Mouse (Mus musculus): Measurements from ENCODE around the gene Add2. TPM values are rescaled to one million over a fixed set of nuclear protein-coding genes. Genes with fewer than 3 reads are reported as not detected.

Add2 gene
- polyA plus RNA-seq, 1 experiment from 2014 or later, result 64.5 TPM

DNA sequence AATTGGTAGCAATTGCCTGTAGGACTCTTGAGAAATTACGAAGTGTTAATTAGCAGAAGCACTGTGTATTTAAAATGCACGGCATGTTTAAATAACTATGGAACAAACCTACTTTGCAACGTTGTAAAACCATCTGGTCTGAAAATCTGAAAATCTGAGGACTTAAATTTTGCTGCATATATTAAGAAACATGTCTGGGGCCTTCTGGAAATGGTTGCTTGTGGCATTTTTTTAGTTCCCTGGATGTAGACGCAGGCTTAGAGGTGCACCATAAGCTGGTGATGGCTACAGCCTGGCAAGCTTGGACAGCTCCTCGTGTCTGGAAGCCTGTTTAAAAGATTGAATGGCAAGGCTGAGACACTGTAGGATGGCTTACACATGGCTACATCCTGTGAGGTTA, 40.5 kb downstream of the Add2 start:
- no peak overlapping the region for H3K4me2 ChIP-seq
- no peaks in the 10 kb centered on the region for H3K27me3 ChIP-seq (ENCODE audit: control insufficient read depth, insufficient read depth, low read length)
- no peak overlapping the region for H3K4me3 ChIP-seq (ENCODE audit: low read depth, low read length)
- peaks cover 22% of the 10 kb centered on the region for H3K4me1 ChIP-seq (ENCODE audit: control insufficient read depth, insufficient read depth, low read length)
- no peak overlapping the region for H3K9ac ChIP-seq (ENCODE audit: low read length)
- H3K27ac ChIP-seq (ENCODE audit: low read depth, low read length), result no peak overlapping the region
- 76% methylated on average over 5 of the region's 5 CpGs for WGBS
- no peaks in the 10 kb centered on the region for H3K36me3 ChIP-seq (ENCODE audit: control insufficient read depth, insufficient read depth, low read length)
- no peaks in the 10 kb centered on the region for H3K9me3 ChIP-seq (ENCODE audit: control insufficient read depth, low read length)
- no peak for DNase-seq (ENCODE audit: low spot score, missing footprints)
- ATAC-seq (ENCODE audit: low FRiP score), result no peak

DNA sequence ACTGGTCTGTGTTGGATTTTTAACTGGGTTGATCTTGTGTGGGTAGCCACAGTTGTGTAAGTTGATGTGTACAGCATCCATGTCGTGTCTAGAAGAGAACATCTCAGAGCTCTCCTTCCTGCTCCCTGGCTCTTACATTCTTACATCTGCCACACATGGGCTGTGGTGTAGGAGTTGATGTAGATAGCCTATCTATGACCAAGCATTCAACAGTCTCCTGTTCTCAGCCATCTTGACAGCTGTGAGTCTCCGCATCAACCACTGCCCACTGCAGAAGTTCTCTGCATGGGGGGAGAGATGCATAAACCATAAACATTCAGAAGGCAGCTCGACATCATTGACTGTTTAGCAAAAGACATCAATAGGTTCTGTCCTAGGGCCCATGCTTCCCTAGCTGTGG, 41.4 kb downstream of the Add2 start:
- no peaks in the 10 kb centered on the region for H3K36me3 ChIP-seq (ENCODE audit: control insufficient read depth, insufficient read depth, low read length)
- 88% methylated on average over 3 of the region's 3 CpGs for WGBS
- no peaks in the 10 kb centered on the region for H3K27me3 ChIP-seq (ENCODE audit: control insufficient read depth, insufficient read depth, low read length)
- H3K27ac ChIP-seq (ENCODE audit: low read depth, low read length), result no peak overlapping the region
- H3K4me1 ChIP-seq (ENCODE audit: control insufficient read depth, insufficient read depth, low read length), result peaks cover 14% of the 10 kb centered on the region
- no peaks in the 10 kb centered on the region for H3K9me3 ChIP-seq (ENCODE audit: control insufficient read depth, low read length)
- no peak overlapping the region for H3K9ac ChIP-seq (ENCODE audit: low read length)
- H3K4me2 ChIP-seq, result no peak overlapping the region
- ATAC-seq (ENCODE audit: low FRiP score) (no peak), DNase-seq (ENCODE audit: low spot score, missing footprints) (no peak)
- no peak overlapping the region for H3K4me3 ChIP-seq (ENCODE audit: low read depth, low read length)

DNA sequence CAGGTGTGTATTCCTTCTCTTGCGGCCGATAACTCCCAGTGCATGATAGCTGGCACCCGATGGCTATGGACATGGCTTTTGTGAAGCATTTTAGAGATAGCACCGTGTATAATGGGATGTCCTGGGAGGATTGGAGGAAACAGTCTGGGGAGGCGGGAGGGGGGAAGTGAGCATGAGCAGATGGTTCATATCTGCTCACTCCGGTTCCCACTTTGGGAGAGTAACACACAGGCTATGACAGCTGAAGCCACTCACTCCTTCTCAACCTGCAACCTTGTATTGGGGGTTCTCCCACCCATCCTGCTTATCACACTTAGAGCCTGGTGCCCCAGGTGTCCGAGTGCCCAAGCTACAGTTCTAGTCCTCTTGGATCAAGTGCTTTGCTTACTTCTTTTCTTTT, 41.8 kb downstream of the Add2 start:
- H3K9ac ChIP-seq (ENCODE audit: low read length), result no peak overlapping the region
- H3K4me2 ChIP-seq, result no peak overlapping the region
- no peak overlapping the region for H3K4me3 ChIP-seq (ENCODE audit: low read depth, low read length)
- ATAC-seq (ENCODE audit: low FRiP score) (no peak), DNase-seq (ENCODE audit: low spot score, missing footprints) (no peak)
- WGBS, result 88% methylated on average over 7 of the region's 7 CpGs
- H3K4me1 ChIP-seq (ENCODE audit: control insufficient read depth, insufficient read depth, low read length), result peaks cover 10% of the 10 kb centered on the region
- H3K27ac ChIP-seq (ENCODE audit: low read depth, low read length), result no peak overlapping the region
- H3K27me3 ChIP-seq (ENCODE audit: control insufficient read depth, insufficient read depth, low read length), result no peaks in the 10 kb centered on the region
- H3K36me3 ChIP-seq (ENCODE audit: control insufficient read depth, insufficient read depth, low read length), result no peaks in the 10 kb centered on the region
- no peaks in the 10 kb centered on the region for H3K9me3 ChIP-seq (ENCODE audit: control insufficient read depth, low read length)

DNA sequence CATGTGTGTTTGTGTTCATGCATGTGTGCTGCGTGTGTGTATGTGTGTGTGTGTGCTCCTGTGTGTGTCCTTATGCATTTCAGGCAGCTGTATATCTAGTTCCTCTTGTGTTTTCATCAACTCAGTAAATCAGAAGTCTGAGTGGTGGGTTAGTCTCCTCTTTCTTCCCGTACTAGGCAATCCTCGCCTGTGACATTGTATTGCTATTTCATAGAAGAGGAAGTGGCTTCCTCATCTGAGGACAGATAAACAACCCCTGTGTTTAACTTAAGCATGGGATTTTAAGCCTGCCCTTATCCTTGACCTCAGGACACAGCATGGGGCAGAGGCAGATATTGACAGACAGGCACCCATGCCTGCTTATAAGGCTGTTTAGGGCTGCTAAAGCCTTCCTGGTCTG, 45.4 kb downstream of the Add2 start:
- H3K4me2 ChIP-seq, result no peak overlapping the region
- no peak overlapping the region for H3K27ac ChIP-seq (ENCODE audit: low read depth, low read length)
- H3K27me3 ChIP-seq (ENCODE audit: control insufficient read depth, insufficient read depth, low read length), result no peaks in the 10 kb centered on the region
- H3K4me1 ChIP-seq (ENCODE audit: control insufficient read depth, insufficient read depth, low read length), result no peaks in the 10 kb centered on the region
- no peak for DNase-seq (ENCODE audit: low spot score, missing footprints)
- no peak overlapping the region for H3K9ac ChIP-seq (ENCODE audit: low read length)
- no peak overlapping the region for H3K4me3 ChIP-seq (ENCODE audit: low read depth, low read length)
- H3K36me3 ChIP-seq (ENCODE audit: control insufficient read depth, insufficient read depth, low read length), result no peaks in the 10 kb centered on the region
- no peak for ATAC-seq (ENCODE audit: low FRiP score)
- no peaks in the 10 kb centered on the region for H3K9me3 ChIP-seq (ENCODE audit: control insufficient read depth, low read length)
- 84% methylated on average over 3 of the region's 3 CpGs for WGBS

DNA sequence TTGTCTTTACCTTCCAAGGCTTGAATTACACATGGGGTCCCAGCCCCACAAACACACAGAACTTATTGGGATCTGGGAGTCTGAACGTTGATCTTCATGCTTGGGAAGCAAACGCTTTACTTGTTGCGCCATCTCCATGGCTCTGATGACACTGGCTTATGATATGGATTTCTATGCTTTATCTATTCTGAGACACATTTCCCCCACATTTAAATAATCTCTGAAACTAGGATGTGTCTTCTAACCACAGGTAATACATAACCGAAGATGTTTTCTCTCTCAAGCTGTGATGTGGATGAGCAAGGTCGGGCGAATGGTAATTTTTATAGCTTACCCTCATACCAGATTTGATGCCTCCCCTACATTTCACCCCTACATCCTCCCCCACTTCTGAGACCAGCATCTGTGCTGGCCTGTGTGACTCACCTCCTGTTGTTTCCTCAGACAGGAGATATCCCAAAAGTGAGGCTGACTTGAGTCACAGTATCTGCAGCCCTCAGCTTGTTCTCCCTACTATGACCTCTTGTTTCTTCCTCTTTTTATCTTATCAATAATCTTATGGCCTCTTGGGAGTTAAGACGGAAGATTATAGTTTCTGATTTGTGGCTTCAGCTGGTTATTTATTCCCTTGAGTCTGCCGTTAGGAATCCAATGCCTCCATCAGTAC, 46.2 kb downstream of the Add2 start:
- Histone ChIP-seq H3K9me3 (ENCODE audit: control insufficient read depth, low read length) (no peaks in the 10 kb centered on the region), H3K9ac (ENCODE audit: low read length) (no peak overlapping the region), H3K4me2 (no peak overlapping the region), H3K4me1 (ENCODE audit: control insufficient read depth, insufficient read depth, low read length) (no peaks in the 10 kb centered on the region), H3K4me3 (ENCODE audit: low read depth, low read length) (no peak overlapping the region), H3K27ac (ENCODE audit: low read depth, low read length) (no peak overlapping the region), H3K36me3 (ENCODE audit: control insufficient read depth, insufficient read depth, low read length) (no peaks in the 10 kb centered on the region), H3K27me3 (ENCODE audit: control insufficient read depth, insufficient read depth, low read length) (no peaks in the 10 kb centered on the region)
- no peak for DNase-seq (ENCODE audit: low spot score, missing footprints)
- 88% methylated on average over 8 of the region's 8 CpGs for WGBS
- no peak for ATAC-seq (ENCODE audit: low FRiP score)

DNA sequence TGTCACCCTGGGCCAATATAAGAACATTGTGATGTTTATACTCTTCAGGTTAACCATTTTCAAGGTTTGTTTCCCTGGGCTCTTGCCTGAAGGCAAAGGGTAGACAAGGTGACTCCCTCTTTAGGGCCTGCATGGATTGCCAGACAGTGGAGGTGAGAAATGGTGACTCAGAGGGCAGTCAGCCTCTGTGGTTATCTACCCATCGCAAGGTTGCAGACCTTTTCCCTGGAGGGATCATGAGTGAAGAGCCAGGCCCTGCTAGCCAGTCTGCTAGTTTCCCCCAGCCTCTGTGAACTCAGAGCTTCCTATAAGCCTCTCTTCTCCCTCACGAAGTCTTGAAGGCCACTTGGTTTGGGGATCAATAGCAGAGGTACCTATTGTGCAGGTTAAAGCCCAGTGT, 48.0 kb downstream of the Add2 start:
- WGBS, result 83% methylated on average over 2 of the region's 2 CpGs

DNA sequence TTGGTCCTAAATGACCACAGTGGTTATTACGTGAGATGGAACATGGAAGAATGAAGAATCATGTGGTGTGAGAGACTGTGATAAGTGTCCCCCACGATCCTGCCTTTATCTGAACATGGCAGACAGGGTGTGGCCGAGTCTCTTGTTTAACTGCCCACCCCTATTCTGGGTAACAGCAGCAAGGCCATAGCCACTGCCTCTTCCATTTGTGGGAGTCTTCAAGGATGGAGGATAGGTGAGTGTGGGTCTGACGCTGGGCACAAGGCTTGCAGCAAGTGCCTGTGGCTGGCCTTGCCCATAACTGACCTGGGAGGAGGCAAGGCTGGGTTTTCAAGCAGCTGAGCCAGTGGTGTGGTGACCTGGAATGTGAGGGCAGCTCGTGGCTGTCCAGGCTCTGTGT, 49.4 kb downstream of the Add2 start:
- ATAC-seq (ENCODE audit: low FRiP score), result no peak
- Histone ChIP-seq H3K4me3 (ENCODE audit: low read depth, low read length) (no peak overlapping the region), H3K9me3 (ENCODE audit: control insufficient read depth, low read length) (no peaks in the 10 kb centered on the region), H3K4me2 (no peak overlapping the region), H3K36me3 (ENCODE audit: control insufficient read depth, insufficient read depth, low read length) (no peaks in the 10 kb centered on the region), H3K4me1 (ENCODE audit: control insufficient read depth, insufficient read depth, low read length) (peaks cover 2% of the 10 kb centered on the region; the same call in 1 of the 2 replicates), H3K27ac (ENCODE audit: low read depth, low read length) (no peak overlapping the region), H3K27me3 (ENCODE audit: control insufficient read depth, insufficient read depth, low read length) (no peaks in the 10 kb centered on the region), H3K9ac (ENCODE audit: low read length) (no peak overlapping the region)
- DNase-seq (ENCODE audit: low spot score, missing footprints), result no peak
- 76% methylated on average over 5 of the region's 5 CpGs for WGBS

More for the DNA sequence above, 48.0 kb downstream of the Add2 start:
- Histone ChIP-seq H3K4me3 (ENCODE audit: low read depth, low read length) (no peak overlapping the region), H3K4me2 (no peak overlapping the region), H3K4me1 (ENCODE audit: control insufficient read depth, insufficient read depth, low read length) (peaks cover 2% of the 10 kb centered on the region; the same call in 1 of the 2 replicates), H3K27me3 (ENCODE audit: control insufficient read depth, insufficient read depth, low read length) (no peaks in the 10 kb centered on the region), H3K9me3 (ENCODE audit: control insufficient read depth, low read length) (no peaks in the 10 kb centered on the region), H3K9ac (ENCODE audit: low read length) (no peak overlapping the region), H3K27ac (ENCODE audit: low read depth, low read length) (no peak overlapping the region), H3K36me3 (ENCODE audit: control insufficient read depth, insufficient read depth, low read length) (no peaks in the 10 kb centered on the region)
- ATAC-seq (ENCODE audit: low FRiP score) (no peak), DNase-seq (ENCODE audit: low spot score, missing footprints) (no peak)

DNA sequence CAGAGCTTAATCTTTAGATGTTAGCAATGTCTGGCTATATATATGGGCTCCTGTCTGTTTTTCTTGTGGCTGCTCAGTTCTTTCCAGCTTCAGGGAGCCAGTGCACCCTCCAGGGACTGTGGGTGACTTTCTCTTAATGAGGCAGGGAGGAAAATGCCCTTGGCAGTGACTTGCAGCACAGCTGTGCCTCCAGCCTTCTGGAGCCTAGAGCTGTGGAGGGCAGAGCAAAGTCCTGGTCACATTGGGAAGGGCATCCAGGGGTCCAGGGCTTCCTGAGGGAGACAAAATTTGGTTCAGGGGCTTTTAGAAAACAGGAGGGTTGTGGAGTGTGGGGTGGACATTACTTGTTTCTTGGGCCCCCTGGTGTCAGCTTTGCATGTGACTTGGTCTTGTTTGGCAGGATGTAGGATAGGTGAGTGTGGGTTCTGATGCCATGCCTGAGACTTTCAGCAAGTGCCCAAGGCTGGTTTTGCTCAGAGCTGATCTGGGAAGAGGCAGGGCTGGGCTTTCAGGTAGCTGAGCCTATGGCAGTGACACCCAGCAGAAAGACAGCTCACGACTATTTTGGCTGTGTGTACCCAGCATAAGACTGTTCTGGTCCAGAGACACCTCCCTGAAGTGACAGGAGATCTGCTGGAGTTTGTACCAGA, 50.0 kb downstream of the Add2 start:
- no peak for DNase-seq (ENCODE audit: low spot score, missing footprints)
- Histone ChIP-seq H3K9ac (ENCODE audit: low read length) (no peak overlapping the region), H3K4me3 (ENCODE audit: low read depth, low read length) (no peak overlapping the region), H3K27me3 (ENCODE audit: control insufficient read depth, insufficient read depth, low read length) (no peaks in the 10 kb centered on the region), H3K36me3 (ENCODE audit: control insufficient read depth, insufficient read depth, low read length) (no peaks in the 10 kb centered on the region), H3K4me2 (no peak overlapping the region), H3K9me3 (ENCODE audit: control insufficient read depth, low read length) (no peaks in the 10 kb centered on the region), H3K4me1 (ENCODE audit: control insufficient read depth, insufficient read depth, low read length) (peaks cover 2% of the 10 kb centered on the region; the same call in 1 of the 2 replicates), H3K27ac (ENCODE audit: low read depth, low read length) (no peak overlapping the region)
- no peak for ATAC-seq (ENCODE audit: low FRiP score)
- 80% methylated on average over 1 of the region's 1 CpGs for WGBS

DNA sequence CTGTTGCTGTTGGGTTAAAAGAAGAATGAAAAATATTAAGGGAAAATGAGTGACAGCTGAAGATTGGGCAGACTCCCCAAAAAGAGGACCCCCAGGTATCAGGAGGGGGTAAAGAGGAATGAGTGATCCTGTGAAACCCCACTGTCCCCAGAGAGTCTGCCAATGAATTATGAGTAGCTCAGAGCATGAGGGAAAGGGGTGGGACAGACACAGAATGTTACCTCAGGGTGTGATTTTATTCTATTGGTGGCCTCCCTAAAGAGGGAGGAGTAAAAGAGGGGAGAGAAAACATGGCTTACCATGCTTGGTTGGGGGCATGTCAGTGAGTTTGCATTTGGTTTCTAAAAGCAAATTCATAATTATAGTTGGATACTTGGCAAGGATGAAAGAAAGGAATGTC, 50.8 kb downstream of the Add2 start:
- Histone ChIP-seq H3K4me1 (ENCODE audit: control insufficient read depth, insufficient read depth, low read length) (peaks cover 2% of the 10 kb centered on the region; the same call in 1 of the 2 replicates), H3K4me3 (ENCODE audit: low read depth, low read length) (no peak overlapping the region), H3K36me3 (ENCODE audit: control insufficient read depth, insufficient read depth, low read length) (no peaks in the 10 kb centered on the region), H3K9me3 (ENCODE audit: control insufficient read depth, low read length) (no peaks in the 10 kb centered on the region), H3K27ac (ENCODE audit: low read depth, low read length) (no peak overlapping the region), H3K9ac (ENCODE audit: low read length) (no peak overlapping the region), H3K4me2 (no peak overlapping the region), H3K27me3 (ENCODE audit: control insufficient read depth, insufficient read depth, low read length) (no peaks in the 10 kb centered on the region)
- no peak for DNase-seq (ENCODE audit: low spot score, missing footprints)
- ATAC-seq (ENCODE audit: low FRiP score), result no peak

Data from midbrain, embryonic 11.5 days (tissue).